Mouse (Mus musculus) gastrocnemius, postnatal 36 days (tissue): ENCODE measurements at regions not wholly inside any gene's neighbourhood (a gene's known extent, or its start where the extent isn't known, plus 50 kb on each side); places are given as distances from the start of the nearest gene placed in this dataset.
"Not testable (repeated sequence)": the region's sequence is repeated elsewhere in the genome, so short reads cannot be mapped to it uniquely, and the experiment has no call there.

Experiments used
- DNase-seq, 2 experiments: peaks; one replicate each; pipeline ENCODE4 v3.0.0; 2022
- intact Hi-C: fragments of 180-260 bp; cut with DNase I; formaldehyde crosslinking; loops from one replicate; pipeline ENCODE4 v1.15.1; 2025

DNA sequence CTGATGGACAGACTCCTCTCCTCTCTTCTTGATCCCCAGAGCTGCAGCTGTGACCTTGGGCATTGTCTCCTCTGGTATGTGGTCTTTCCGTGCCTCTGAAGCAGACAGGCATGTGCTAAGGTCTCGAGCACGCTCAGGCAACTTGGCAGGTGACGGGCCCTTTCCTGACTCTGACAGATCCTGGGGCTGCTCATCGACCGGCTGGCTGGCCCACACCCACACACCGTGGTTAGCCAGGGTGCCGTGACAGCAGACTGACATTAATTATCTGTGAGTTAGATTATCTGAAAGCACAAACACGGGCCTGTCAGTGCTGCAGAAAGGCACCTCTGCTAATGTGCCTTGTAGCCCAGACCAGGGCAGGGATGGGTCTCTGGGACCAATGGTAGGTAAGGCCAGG, 298.5 kb upstream of the Kdm8 start:
- no peak for DNase-seq
- intact Hi-C loops = no loop called here

DNA sequence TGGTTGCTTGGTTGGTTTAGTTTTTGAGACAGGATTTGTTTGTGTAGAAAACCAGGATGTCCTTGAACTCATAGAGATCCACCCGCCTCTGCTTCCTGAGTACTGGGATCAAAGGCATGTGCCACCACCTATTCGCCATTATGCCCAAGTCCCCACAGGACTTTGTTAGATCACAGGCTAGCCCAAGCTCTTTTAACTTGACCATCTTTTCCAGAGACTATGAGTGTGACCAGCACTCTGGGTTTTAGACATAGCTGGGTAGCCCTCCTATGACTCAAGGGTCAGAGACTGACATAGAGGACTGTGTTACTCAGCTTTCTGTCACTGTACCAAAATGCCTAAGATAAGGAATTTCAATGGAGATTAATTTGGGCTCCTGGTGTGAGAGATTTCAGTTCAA, 295.3 kb upstream of the Kdm8 start:
- intact Hi-C loops = no loop called here
- no peak for DNase-seq

DNA sequence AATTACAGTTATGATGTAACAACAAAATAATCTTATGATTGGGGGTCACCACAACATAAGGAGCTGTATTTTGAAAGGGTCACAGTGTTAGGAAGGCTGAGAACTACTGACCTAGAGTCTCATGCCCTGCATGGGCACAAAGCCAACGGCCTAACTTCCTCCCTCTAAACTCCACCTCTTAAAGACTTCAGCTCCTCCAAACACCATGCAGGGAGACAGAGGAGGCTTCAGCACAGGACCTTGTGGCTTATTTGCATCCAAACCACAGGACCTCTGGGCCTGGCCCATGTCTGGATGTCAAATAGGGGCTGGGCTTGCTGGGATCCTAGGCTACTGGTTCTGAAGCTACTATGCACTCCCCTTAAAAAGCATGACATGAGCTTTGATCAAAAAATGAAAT, 294.7 kb upstream of the Kdm8 start:
- intact Hi-C loops = no loop called here

DNA sequence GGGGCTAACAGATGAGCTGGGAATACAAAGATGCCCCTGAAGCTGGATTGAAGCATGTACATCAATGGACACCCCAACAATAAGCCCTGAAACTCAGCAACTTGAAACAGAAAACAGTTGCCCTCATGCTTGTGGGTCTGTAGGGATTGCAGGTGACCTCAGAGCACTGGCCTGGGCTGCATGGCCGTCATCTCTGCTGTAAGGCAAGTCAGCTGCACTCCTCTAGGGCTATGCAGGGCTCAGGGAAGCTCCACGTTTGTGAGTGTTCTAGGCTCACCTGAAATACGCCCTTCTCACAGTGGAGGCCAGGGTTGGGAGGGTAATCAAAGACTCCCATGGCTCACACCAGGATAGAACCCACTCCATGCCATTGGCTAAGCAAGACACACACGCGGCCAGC, 292.2 kb upstream of the Kdm8 start:
- intact Hi-C loops = no loop called here

More for the DNA sequence above, 294.7 kb upstream of the Kdm8 start:
- DNase-seq = no peak

DNA sequence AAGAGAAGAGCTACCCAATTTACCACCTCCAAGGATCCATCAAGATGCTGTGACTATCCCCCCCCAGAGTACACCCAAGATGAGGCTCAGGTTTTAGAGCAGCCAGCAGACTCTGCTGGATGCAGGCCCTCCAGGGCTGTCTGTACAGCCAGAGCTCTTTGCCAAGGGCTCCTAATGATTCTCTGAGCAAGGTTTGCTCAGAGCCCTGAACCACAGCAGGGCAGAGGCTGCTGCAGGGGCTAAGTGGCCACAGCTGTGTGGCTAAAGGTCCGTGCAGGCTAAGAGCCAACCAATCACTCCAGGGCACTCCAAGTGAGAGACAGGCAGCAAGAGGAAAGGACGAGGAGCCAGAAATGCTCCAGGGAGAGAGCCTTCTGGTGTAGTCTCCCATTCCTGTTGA, 289.2 kb upstream of the Kdm8 start:
- intact Hi-C loops = no loop called here
- DNase-seq = no peak

More for the DNA sequence above, 292.2 kb upstream of the Kdm8 start:
- no peak for DNase-seq

DNA sequence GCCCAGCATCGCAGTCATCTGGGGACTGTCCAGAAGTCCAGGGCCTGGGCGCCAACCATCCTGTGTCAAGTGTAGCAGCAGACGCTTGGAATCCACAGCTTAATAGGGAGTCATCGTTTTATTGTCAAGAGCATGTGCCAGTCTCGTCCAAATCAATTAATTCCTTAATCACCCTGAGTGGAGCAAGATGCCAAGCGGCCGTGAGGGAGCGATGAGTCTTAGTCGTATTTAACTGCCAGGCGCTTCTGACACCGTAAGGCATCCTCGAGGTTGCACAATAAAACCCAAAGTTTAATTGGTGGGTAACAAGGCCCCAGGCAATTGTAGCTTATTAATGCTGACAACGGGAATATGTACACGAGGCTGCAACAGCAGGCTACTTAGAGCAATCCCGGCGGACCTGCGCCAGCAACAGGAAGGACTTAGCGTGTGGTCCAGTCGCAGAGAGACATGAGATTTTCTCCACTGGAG, 277.6 kb upstream of the Kdm8 start:
- intact Hi-C loops = no loop called here
- no peak for DNase-seq

DNA sequence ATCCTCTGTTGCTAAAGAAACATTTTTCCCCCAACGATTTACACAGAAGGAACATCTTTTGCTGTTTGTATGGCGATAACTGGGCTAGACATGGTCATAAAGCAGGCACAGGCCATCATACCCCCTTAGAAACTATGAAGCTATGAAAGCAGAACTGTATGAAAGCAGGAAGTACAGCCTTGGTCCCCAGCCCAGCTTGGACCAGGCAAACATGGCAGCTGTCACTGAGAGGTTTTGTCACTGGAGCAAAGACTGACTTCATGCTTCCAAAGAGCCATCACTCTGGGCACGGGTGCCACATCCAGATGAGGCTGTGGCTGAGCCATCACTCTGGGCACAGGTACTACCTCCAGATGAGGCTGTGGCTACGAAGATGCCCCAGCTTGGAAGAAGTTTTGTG, 276.8 kb upstream of the Kdm8 start:
- intact Hi-C loops = no loop called here
- no peak for DNase-seq

DNA sequence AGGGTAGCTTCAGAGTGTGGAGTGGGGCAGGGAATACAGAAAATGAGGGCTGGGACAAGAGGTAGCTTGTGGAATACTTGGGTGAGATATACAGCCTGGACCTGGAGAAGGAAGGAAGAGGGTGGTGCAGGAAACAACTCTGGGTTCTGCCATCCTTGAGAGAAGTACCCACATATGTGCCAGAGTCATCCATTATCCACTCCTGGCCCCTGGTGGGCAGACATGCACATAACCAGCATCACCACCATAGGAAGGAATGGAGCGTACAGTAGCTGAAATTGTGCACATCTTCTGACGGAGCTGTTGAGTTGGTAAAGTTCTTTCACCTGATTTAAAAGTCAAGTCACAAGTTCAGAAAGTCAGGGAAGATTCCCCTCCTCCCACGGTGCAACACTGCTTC, 262.9 kb upstream of the Kdm8 start:
- intact Hi-C loops = no loop called here
- no peak for DNase-seq

DNA sequence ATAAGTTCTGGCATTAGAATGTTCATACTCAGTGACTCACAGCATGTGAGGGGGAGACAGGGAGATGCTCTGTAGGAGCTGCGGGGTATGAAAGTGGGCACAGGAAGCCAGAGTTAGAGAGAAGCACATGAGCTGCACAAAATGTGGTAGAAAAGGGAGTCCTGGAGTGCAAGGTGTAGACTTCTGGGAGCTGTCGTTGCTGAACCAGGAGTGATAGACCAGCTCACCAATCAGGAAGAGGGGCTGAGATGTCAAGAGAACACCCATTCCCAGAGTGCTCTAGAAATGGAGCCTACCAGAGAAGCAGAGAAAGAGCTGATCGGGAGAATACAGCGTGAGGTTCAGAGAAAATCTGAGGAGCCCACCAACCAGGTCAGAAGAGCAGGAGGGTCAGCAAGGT, 262.2 kb upstream of the Kdm8 start:
- intact Hi-C loops = no loop called here
- no peak for DNase-seq

DNA sequence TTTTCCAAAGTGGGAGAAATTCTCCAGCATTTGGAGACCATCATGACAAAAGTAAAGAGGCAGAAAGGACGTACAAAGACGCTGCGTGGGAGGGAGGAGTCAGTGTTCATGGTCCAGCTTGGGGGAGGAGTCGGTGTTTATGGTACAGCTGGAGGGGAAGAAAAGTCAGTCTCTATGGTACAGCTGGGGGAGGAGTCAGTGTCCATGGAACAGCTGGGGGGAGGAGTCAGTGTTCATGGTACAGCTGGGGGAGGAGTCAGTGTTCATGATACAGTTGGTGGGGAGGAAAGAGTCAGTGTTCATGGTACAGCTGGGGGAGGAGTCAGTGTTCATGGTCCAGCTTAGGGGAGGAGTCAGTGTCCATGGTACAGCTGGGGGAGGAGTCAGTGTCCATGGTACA, 261.5 kb upstream of the Kdm8 start:
- DNase-seq, intact Hi-C loops: not testable (repeated sequence)

DNA sequence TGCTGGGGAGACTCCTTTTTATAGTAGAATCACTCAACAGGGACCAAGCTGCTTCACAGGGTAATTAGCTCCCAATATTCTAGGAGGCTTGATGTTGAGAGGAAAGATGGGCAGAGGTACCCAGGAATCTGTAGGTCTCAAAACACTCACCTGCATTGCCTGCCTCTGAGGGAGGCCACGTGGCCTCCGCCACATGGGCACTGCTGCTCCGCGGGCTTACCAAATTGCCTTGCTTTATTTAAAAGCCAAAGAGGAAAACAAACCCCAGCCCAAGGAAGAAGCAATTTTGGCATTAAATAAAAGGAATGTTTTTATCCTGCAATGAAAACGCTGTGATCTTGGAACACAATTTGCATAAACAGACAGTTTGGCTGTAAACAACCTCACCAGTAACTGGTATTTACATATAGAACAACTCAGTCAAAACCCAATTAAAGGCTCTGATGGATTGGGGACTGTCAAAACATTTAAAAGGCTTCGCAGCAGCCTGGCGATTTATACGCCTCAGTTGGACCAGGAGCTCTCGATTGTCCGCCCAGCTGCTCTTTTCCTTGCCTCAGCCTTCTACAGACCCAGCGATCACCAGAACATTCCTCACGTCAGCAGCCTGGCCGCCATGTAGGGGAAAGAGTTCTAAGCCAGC, 259.3 kb upstream of the Kdm8 start:
- DNase-seq = no peak
- intact Hi-C loops = no loop called here

DNA sequence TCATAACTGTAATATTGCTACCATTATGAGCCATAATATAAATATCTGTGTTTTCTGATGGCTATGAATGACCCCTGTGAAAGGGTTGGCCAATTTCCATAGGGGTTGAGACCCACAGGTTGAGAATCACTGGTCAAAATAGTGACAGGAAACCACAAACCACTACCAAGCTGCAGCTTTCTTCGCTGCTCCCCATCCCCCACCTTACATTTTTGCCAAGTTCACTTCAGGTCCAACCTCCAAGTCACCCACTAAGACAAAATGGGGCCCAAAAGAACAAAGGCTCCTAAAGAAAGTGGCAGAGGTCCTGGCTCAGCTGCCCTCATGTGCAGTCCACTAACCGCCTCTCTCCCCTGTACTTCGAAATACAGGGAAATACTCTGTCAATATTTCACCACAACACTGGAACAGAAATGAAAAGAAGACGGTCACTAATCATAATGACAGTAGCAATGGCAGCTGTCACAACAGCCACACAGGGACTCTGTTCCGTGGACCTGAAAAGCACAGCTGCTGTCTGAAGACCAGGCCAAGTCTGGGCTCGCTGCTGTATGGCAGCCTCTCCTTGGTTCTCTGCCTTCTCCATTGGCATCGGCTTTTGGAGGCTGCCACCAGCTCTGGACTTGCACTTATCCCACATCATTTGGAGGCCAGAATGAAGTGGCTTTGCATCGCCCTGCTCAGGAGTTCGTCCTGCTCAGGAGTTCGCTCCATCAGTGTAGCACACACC, 257.3 kb upstream of the Kdm8 start:
- no peak for DNase-seq
- intact Hi-C loops = no loop called here

DNA sequence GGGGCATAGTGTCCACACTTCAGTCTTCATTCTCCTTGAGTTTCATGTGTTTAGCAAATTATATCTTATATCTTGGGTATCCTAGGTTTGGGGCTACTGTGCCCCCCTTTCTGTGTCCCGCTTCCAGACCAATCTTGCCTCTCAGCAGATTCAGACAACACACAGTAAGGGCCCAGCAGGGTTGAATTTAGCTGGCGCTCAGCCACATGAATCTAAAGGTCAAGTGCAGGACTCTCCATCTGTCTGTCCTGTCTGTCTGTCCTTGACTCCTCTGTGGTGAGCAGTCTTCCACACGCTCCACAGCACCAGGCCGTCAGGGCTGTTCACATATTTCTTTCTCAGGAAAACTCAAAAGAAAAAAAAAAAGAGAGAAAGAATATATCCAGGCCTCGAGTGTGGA, 255.5 kb upstream of the Kdm8 start:
- intact Hi-C loops = no loop called here
- no peak for DNase-seq

DNA sequence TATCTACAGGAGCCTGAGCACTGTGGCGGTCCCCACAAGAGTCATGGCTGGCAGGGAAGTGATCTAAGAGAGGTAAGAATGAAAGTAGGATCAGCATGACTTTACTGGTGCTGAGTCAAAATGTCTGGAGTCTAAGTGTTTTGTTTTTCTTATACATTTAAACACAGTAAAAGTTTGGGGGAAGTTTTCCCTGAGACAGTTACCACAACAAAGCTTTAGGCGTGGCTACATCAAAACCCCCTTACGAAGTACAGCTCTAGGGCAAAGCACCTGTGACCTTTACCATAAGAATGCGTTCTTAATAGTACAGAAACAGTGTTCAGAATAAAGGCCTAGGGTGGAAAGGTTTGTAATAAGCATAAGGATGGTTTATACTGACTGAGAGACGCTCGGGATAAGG, 254.4 kb upstream of the Kdm8 start:
- DNase-seq = no peak
- intact Hi-C loops = no loop called here

DNA sequence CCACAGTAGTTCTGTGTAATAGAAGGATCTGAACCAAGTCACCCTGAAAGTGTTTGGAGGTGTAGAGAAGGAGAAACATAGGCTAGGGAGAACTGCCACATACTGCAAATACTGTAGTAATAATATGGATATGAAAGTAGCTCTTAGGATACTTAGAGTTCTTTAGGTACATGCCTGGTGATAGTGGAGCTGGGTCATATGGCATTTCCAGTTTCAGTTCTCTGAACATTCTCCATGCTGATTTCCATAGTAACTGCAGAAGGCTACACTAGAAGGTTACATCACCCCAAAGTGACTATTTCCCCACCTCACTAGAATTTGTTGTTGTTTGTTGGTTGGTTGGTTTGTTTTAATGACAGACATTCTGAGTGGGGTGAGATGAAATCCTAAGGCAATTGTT, 253.2 kb upstream of the Kdm8 start:
- no peak for DNase-seq
- intact Hi-C loops = no loop called here

DNA sequence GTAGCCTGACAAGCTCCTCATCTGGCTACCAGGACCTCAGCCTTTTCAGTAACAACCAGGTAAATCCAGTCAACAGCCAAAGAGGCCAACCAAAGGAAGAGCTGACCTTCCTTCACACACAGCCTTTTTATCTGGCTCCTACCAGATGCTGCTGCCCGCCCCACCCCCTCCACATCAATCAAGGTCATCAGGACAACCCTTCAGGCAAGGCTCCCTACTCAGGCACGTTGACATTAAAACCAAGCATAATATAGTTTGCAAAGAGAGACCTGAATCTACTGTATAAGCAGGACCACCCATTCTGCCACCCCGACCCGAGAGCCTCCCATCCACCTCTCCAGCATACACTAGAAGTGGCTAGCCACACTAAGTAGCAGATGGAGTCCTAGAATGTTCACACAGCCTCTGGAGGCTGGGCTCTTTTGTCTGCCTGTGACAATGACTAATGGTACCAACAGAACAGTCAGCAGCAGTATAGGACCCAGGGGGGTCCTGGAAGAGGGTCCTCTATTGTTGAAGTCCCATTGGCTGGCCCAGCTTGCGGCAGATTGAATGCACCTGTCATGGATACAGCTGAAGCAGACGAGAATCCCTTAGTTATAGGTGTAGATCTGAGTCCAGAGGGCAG, 233.0 kb upstream of the Kdm8 start:
- intact Hi-C loops = no loop called here
- no peak for DNase-seq

DNA sequence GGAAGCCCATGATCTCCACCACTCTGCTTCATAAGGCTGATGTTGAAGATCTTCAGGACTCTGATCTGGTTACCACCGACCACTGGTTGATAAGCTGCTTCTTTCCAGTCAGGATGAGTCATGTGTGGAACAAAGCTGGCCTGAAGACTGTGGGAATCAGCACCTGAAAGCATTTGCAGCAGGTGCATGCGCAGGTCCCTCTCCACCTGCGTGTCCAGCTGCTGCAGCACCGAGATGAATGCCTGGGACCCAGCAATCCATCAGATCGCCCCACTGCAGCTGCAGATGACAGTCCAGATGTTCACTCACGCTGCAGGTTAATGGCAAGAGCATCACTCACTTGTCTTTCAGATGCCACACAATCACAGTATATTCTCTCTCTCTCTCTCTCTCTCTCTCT, 230.4 kb upstream of the Kdm8 start:
- DNase-seq = no peak
- intact Hi-C loops = no loop called here

DNA sequence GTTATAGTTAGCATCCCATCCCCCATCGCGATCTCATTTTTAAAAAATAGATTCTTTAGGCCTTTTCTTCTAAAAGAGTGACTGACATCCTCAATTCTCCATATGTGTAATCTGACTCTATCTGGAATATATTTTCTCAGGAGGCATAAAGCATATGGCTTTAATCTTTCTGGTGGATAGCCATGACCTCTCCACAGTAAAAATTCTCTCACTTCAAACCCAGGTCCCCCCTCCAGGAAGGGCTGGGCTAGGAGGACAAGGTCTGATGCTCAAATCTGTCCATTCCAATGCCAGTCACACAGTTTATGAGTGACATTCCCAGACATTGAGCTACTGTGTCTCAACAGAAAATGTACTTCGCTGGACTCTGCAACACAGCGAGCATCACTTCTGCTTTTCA, 226.8 kb upstream of the Kdm8 start:
- intact Hi-C loops = no loop called here
- no peak for DNase-seq

DNA sequence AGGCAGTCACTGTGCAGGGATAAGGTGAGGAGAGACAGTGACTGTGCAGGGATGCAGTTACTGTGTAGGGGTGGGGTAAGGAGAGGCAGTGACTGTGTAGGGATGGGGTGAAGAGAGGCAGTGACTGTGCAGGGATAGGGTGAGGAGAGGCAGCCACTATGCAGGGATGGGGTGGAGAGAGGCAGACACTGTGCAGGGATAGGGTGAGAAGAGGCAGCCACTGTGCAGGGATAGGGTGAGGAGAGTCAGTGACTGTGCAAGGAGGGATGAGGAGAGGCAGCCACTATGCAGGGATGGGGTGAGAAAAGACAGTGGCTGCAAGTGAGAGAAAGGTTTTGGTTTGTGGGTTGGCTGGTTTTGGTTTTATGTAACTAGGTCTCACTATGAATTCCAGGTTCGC, 221.8 kb upstream of the Kdm8 start:
- intact Hi-C loops = no loop called here
- no peak for DNase-seq

DNA sequence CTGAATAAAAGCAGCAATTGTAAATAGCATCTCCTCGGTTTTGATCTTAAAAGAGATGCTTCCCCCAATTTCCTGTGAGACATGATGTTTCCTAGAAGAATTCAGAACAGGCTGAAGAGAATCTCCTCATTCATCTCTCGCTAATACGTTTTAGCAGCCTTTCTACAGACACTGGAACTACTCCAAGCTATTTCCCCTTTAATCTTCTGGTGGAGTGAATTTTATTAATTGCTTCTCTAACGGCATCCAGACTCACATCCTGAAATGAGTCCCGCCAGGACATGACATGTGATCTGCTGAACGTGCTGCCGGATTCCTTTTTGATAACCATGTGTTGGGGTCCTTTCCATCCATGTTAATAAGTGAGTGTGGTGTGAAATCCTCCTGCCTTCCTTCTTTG, 209.6 kb upstream of the Kdm8 start:
- intact Hi-C loops = no loop called here
- DNase-seq = no peak

DNA sequence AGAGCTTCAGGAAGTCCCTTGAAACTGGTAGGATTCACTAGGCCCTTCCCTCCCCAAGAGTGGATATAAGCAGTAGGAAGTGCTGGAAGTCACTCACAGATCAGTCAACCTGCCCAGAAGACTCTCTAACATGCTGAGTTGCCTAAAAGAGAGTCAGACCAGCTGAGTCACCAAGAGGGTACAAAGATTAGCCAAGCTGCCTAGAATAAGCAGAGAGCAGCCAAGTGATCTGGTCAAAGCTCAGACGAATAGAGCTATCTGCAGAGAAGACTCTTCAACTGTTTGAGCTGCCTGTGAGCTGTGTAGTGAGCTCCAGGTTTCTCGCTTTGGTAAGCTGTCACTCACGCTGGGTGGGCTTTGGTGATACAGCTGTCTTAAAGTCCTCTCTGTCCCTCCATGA, 207.4 kb upstream of the Kdm8 start:
- intact Hi-C loops = no loop called here
- DNase-seq = no peak

DNA sequence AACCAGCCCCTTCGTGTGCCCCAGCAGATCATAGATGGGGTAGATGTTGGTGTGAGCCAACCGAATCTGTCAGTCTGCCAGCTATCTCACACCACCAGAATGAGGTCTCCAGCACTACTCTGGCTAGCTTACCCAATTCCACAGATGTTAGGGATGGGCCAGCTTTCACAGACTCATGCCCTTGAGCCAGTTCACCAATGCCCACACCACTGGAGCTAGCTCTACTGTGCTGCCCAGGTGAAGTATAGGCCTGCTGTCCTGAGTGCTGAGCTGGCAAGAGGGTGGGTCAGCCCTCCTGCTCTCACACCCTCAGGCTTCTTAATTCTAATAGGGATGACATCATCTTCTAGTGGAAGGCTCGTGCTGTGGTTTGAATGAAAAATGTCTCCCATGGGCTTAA, 201.5 kb upstream of the Kdm8 start:
- intact Hi-C loops = no loop called here

More for the DNA sequence above, 201.5 kb upstream of the Kdm8 start:
- DNase-seq = no peak
